Mouse (Mus musculus) kidney, adult 2 months (tissue): ENCODE data around the gene Fam178b.

Source experiments
- CTCF ChIP-seq: fragments of 200-500 bp; conservative IDR thresholded peaks from 2 replicates; pipeline ENCODE4 v1.5.1; 2011; ENCODE audit warnings: low read depth, mild to moderate bottlenecking, control low read depth, low read length, moderate library complexity, mixed read lengths; ENCODE audit not compliant: insufficient read depth, insufficient read length
- POLR2A ChIP-seq: fragments of 200-500 bp; IDR thresholded peaks from one replicate; pipeline ENCODE4 v1.6.1; 2011; ENCODE audit warnings: low read depth, low read length, control low read depth

DNA sequence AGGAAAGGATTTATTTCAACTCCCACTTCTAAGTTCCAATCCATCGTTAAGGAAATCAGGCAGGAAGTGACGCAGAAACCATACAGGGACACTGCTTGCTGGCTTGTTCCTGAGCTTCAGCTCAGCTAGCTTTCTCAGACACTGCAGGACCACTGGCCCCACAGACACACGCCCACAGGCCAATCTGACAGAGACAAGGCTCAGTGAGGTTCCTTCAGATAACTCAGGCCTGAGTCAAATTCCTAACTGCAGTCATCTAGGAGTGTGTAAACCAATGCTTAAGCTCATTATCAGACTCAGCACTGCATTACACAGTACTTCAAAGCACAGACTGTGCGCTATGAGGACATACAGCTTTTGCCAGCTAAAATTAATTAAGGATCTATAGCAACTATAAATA, 12.7 kb downstream of the Fam178b start:
- TF ChIP-seq CTCF (no peak), POLR2A (no peak)
